Mouse (Mus musculus): ENCODE data around the gene Gm5105. TPM values are rescaled to one million over a fixed set of nuclear protein-coding genes. Genes with fewer than 3 reads are reported as not detected.

Gm5105 gene
- polyA plus RNA-seq, 2 experiments: 0.15 to 0.21 TPM

- peaks cover 3% of the 10 kb centered on the region; the same call in 1 of the 2 replicates for H3K4me1 ChIP-seq (ENCODE audit: control insufficient read depth, insufficient read depth, low read length)
- no peaks in the 10 kb centered on the region for H3K9me3 ChIP-seq (ENCODE audit: control insufficient read depth, low read length)
- no peak overlapping the region for H3K4me3 ChIP-seq (replicated peaks; ENCODE audit: low read length)
- no peaks in the 10 kb centered on the region for H3K27me3 ChIP-seq (ENCODE audit: control insufficient read depth, insufficient read depth, low read length)
- ATAC-seq (ENCODE audit: low FRiP score, low read depth): no peak
- H3K9ac ChIP-seq (ENCODE audit: low read depth, low read length, severe bottlenecking): no peak overlapping the region
- H3K27ac ChIP-seq (replicated peaks; ENCODE audit: low read depth, low read length): 0 out of 2 replicates have a peak overlapping the region, but pooled peaks have one; percentile 26
- H3K36me3 ChIP-seq (ENCODE audit: control insufficient read depth, insufficient read depth, low read length): no peaks in the 10 kb centered on the region
- DNase-seq (ENCODE audit: low spot score): no peak
- no peak overlapping the region for H3K4me2 ChIP-seq (replicated peaks; ENCODE audit: low read depth, low read length, severe bottlenecking)
- 60% methylated on average over 11 of the region's 11 CpGs for WGBS
- no peak for TF ChIP-seq POLR2A (IDR thresholded peaks at IDR 0.05; ENCODE audit: borderline replicate concordance, extremely low read depth, insufficient read depth, insufficient read length)
Observed at GRCm38 (mm10) chr3:138077476-138078340, 10.5 kb upstream of the Gm5105 start.

GRCm38 (mm10) chr3:138075209-138075608, 8.0 kb upstream of the Gm5105 start:
- Histone ChIP-seq H3K9me3 (ENCODE audit: control insufficient read depth, low read length) (no peaks in the 10 kb centered on the region), H3K4me3 (replicated peaks; ENCODE audit: low read length) (no peak overlapping the region), H3K9ac (ENCODE audit: low read depth, low read length, severe bottlenecking) (no peak overlapping the region), H3K4me2 (replicated peaks; ENCODE audit: low read depth, low read length, severe bottlenecking) (no peak overlapping the region), H3K27ac (replicated peaks; ENCODE audit: low read depth, low read length) (no peak overlapping the region), H3K27me3 (ENCODE audit: control insufficient read depth, insufficient read depth, low read length) (no peaks in the 10 kb centered on the region), H3K4me1 (ENCODE audit: control insufficient read depth, insufficient read depth, low read length) (peaks cover 3% of the 10 kb centered on the region; the same call in 1 of the 2 replicates), H3K36me3 (ENCODE audit: control insufficient read depth, insufficient read depth, low read length) (no peaks in the 10 kb centered on the region)
- DNase-seq (ENCODE audit: low spot score): peak; percentile 32
- no peak for ATAC-seq (ENCODE audit: low FRiP score, low read depth)
- 67% methylated on average over 8 of the region's 8 CpGs for WGBS
- no peak for TF ChIP-seq POLR2A (IDR thresholded peaks at IDR 0.05; ENCODE audit: borderline replicate concordance, extremely low read depth, insufficient read depth, insufficient read length)

- Histone ChIP-seq H3K4me2 (replicated peaks; ENCODE audit: low read depth, low read length, severe bottlenecking) (no peak overlapping the region), H3K36me3 (ENCODE audit: control insufficient read depth, insufficient read depth, low read length) (no peaks in the 10 kb centered on the region), H3K9me3 (ENCODE audit: control insufficient read depth, low read length) (no peaks in the 10 kb centered on the region), H3K4me3 (replicated peaks; ENCODE audit: low read length) (no peak overlapping the region), H3K27ac (replicated peaks; ENCODE audit: low read depth, low read length) (no peak overlapping the region), H3K27me3 (ENCODE audit: control insufficient read depth, insufficient read depth, low read length) (no peaks in the 10 kb centered on the region), H3K9ac (ENCODE audit: low read depth, low read length, severe bottlenecking) (no peak overlapping the region), H3K4me1 (ENCODE audit: control insufficient read depth, insufficient read depth, low read length) (peaks cover 3% of the 10 kb centered on the region; the same call in 1 of the 2 replicates)
- DNase-seq (ENCODE audit: low spot score) (no peak), ATAC-seq (ENCODE audit: low FRiP score, low read depth) (no peak)
- 96% methylated on average over 1 of the region's 1 CpGs for WGBS
- no peak for TF ChIP-seq POLR2A (IDR thresholded peaks at IDR 0.05; ENCODE audit: borderline replicate concordance, extremely low read depth, insufficient read depth, insufficient read length)
Observed at GRCm38 (mm10) chr3:138074214-138074613, 7.0 kb upstream of the Gm5105 start.

- 69% methylated on average over 10 of the region's 10 CpGs for WGBS
- Histone ChIP-seq H3K9me3 (ENCODE audit: control insufficient read depth, low read length) (no peaks in the 10 kb centered on the region), H3K9ac (ENCODE audit: low read depth, low read length, severe bottlenecking) (no peak overlapping the region), H3K27me3 (ENCODE audit: control insufficient read depth, insufficient read depth, low read length) (no peaks in the 10 kb centered on the region), H3K4me3 (replicated peaks; ENCODE audit: low read length) (0 out of 2 replicates have a peak overlapping the region, but pooled peaks have one; percentile 7), H3K27ac (replicated peaks; ENCODE audit: low read depth, low read length) (no peak overlapping the region), H3K36me3 (ENCODE audit: control insufficient read depth, insufficient read depth, low read length) (no peaks in the 10 kb centered on the region), H3K4me1 (ENCODE audit: control insufficient read depth, insufficient read depth, low read length) (0 out of 2 replicates have a peak, but pooled peaks cover 3% of the 10 kb centered on the region), H3K4me2 (replicated peaks; ENCODE audit: low read depth, low read length, severe bottlenecking) (no peak overlapping the region)
- no peak for TF ChIP-seq POLR2A (IDR thresholded peaks at IDR 0.05; ENCODE audit: borderline replicate concordance, extremely low read depth, insufficient read depth, insufficient read length)
- ATAC-seq (ENCODE audit: low FRiP score, low read depth) (no peak), DNase-seq (ENCODE audit: low spot score) (no peak)
Observed at GRCm38 (mm10) chr3:138071476-138072073, 4.4 kb upstream of the Gm5105 start.

- WGBS: 8% methylated on average over 1 of the region's 1 CpGs
- no peaks in the 10 kb centered on the region for H3K27me3 ChIP-seq (ENCODE audit: control insufficient read depth, insufficient read depth, low read length)
- H3K9me3 ChIP-seq (ENCODE audit: control insufficient read depth, low read length): no peaks in the 10 kb centered on the region
- ATAC-seq (ENCODE audit: low FRiP score, low read depth): no peak
- no peak for TF ChIP-seq POLR2A (IDR thresholded peaks at IDR 0.05; ENCODE audit: borderline replicate concordance, extremely low read depth, insufficient read depth, insufficient read length)
- no peak overlapping the region for H3K4me3 ChIP-seq (replicated peaks; ENCODE audit: low read length)
- no peak overlapping the region for H3K4me2 ChIP-seq (replicated peaks; ENCODE audit: low read depth, low read length, severe bottlenecking)
- no peaks in the 10 kb centered on the region for H3K36me3 ChIP-seq (ENCODE audit: control insufficient read depth, insufficient read depth, low read length)
- DNase-seq (ENCODE audit: low spot score): no peak
- no peak overlapping the region for H3K9ac ChIP-seq (ENCODE audit: low read depth, low read length, severe bottlenecking)
- H3K4me1 ChIP-seq (ENCODE audit: control insufficient read depth, insufficient read depth, low read length): 0 out of 2 replicates have a peak, but pooled peaks cover 3% of the 10 kb centered on the region
- H3K27ac ChIP-seq (replicated peaks; ENCODE audit: low read depth, low read length): no peak overlapping the region
Observed at GRCm38 (mm10) chr3:138071004-138071403, 3.8 kb upstream of the Gm5105 start.

Data from limb, embryonic 14.5 days (tissue).